Mouse (Mus musculus): ENCODE data around the gene Litaf. TPM values are rescaled to one million over a fixed set of nuclear protein-coding genes. Genes with fewer than 3 reads are reported as not detected.

Litaf gene
- polyA plus RNA-seq, 1 experiment from 2014 or later: 102 TPM

DNA sequence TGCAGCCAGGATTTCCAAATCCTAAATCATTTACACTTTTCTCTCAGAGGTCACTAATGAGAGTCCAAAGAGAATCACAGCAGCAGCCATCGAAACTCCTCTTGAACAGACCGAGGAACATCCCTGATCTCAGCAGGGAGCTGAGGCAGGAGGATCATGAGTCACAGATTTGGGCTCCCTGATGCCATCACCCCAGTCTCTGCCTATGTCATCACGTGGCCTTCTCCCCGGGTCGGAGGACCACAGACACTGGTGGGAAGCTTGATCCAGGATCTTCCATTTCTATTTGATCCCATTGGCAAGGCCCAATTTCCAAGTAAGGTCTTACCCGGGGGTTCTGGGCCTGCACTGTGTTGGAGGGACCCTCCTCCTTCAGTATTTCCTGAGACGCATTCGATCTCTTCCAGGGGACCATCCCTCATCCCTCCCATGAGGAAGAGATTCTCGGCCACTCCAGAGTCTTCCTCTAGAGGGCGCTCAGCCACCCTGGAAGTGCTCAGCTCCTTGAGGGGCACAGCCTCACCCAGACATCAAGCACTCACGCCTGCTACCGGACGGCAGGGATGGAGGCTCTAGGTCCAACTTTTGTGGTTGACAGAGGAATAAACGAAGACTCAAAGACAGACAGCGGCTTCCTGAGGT is 30.0 kb downstream of the Litaf start:
- H3K4me2 ChIP-seq (replicated peaks): no peak overlapping the region
- H3K4me1 ChIP-seq: no peaks in the 10 kb centered on the region
- H3K36me3 ChIP-seq: no peaks in the 10 kb centered on the region
- no peaks in the 10 kb centered on the region for H3K9me3 ChIP-seq
- no peaks in the 10 kb centered on the region for H3K27me3 ChIP-seq
- no peak overlapping the region for H3K27ac ChIP-seq
- no peak overlapping the region for H3K9ac ChIP-seq
- WGBS: 24% methylated on average over 15 of the region's 15 CpGs
- no peak overlapping the region for H3K4me3 ChIP-seq
- ATAC-seq (ENCODE audit: insufficient number of reproducible peaks, insufficient read depth, low FRiP score, low TSS enrichment): no peak

DNA sequence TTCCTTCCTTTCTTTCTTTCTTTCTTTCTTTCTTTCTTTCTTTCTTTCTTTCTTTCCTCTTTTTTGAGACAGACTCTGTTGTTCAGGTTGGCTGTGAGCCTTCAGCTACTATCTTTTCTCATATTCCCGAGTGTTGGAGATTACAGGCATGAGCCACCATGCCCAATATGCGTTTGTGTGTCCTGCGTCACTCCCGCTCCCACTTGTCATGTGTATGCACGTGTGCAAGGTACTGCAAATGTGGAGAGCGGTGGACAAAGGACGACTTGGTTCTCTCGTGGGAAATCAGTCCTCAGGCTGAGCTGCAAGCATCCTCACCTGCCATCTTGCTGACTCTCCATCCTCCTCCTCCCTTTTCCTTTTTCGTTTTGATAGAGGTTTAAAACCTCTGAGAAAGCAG is 30.7 kb downstream of the Litaf start:
- H3K9me3 ChIP-seq: no peaks in the 10 kb centered on the region
- H3K4me1 ChIP-seq: no peaks in the 10 kb centered on the region
- 81% methylated on average over 9 of the region's 9 CpGs for WGBS
- no peaks in the 10 kb centered on the region for H3K36me3 ChIP-seq
- no peak overlapping the region for H3K27ac ChIP-seq
- no peaks in the 10 kb centered on the region for H3K27me3 ChIP-seq
- no peak for ATAC-seq (ENCODE audit: insufficient number of reproducible peaks, insufficient read depth, low FRiP score, low TSS enrichment)
- H3K4me3 ChIP-seq: no peak overlapping the region
- no peak overlapping the region for H3K9ac ChIP-seq
- no peak overlapping the region for H3K4me2 ChIP-seq (replicated peaks)

DNA sequence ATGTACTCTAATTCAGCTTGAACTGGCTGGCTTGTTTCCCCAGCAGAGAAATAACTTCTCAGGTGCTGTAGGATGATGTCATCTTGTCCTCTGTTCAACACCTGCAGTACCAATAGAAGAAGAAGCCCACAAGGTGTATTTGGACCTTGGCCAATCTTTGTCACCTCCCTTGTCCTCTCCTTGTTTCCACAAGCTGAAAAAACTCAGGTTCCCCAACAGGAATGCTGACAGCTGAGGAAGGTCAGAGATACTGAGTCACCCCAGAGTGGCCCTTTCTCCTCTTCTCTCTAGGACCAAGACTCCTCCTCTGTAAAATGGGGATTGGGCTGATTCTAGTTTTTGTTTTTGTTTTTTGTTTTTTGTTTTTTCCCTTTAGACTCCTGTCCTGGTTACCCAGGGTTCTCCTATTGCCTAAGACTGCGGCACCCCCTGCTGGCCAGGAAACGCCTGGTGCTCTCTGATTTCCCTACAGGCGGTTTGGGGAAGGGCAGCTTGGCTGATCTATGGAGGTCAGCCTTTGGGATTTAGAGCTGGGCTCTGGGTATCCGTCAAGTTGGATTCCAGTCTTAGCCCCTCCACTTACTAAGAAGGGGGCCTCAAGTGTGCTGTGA is 31.7 kb downstream of the Litaf start:
- H3K9me3 ChIP-seq: no peaks in the 10 kb centered on the region
- 2% methylated on average over 4 of the region's 4 CpGs for WGBS
- H3K4me3 ChIP-seq: no peak overlapping the region
- no peaks in the 10 kb centered on the region for H3K27me3 ChIP-seq
- no peaks in the 10 kb centered on the region for H3K4me1 ChIP-seq
- no peaks in the 10 kb centered on the region for H3K36me3 ChIP-seq
- no peak overlapping the region for H3K9ac ChIP-seq
- ATAC-seq (ENCODE audit: insufficient number of reproducible peaks, insufficient read depth, low FRiP score, low TSS enrichment): no peak
- no peak overlapping the region for H3K27ac ChIP-seq
- H3K4me2 ChIP-seq (replicated peaks): no peak overlapping the region

DNA sequence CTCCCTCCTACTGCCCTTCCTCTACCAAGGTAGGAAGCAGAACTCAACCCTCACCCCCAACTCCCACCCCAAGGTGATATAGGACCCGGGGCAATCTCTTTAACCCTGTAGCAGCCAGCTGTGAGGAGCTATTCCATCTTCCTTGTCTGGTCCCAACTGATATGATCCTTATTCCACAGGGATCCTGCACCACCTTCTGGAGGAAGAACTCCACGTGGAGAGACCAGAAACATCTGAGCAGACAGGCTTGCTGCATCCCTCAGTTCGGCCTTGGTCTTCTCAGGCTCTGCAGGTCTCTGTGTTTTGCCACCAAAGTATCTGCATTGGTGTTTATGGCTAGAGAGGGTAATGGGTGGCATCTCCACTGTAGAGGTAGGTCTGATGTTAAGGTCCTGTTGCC is 34.6 kb downstream of the Litaf start:
- no peak overlapping the region for H3K4me3 ChIP-seq
- no peak overlapping the region for H3K27ac ChIP-seq
- H3K36me3 ChIP-seq: no peaks in the 10 kb centered on the region
- 63% methylated on average over 3 of the region's 3 CpGs for WGBS
- ATAC-seq (ENCODE audit: insufficient number of reproducible peaks, insufficient read depth, low FRiP score, low TSS enrichment): no peak
- no peaks in the 10 kb centered on the region for H3K9me3 ChIP-seq
- H3K4me1 ChIP-seq: no peaks in the 10 kb centered on the region
- no peak overlapping the region for H3K4me2 ChIP-seq (replicated peaks)
- H3K9ac ChIP-seq: no peak overlapping the region
- H3K27me3 ChIP-seq: no peaks in the 10 kb centered on the region

DNA sequence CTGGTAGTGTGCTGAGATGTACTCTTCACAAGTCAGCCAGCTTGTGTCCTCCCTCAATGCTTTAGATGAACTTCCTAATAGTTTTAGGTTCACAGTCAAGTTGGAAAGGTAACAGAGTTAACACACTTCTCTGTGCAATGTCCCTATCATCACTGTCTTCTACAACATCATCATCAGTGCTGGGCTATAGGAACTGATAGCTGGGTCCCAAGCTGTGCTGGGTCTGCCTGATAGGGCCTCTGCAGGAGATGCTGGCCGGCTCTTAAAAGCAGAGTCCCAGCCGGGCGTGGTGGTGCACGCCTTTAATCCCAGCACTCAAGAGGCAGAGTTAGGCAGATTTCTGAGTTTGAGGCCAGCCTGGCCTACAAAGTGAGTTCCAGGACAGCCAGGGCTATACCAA is 35.1 kb downstream of the Litaf start:
- Histone ChIP-seq H3K27me3 (no peaks in the 10 kb centered on the region), H3K36me3 (no peaks in the 10 kb centered on the region), H3K27ac (no peak overlapping the region), H3K9me3 (no peaks in the 10 kb centered on the region), H3K9ac (no peak overlapping the region), H3K4me3 (no peak overlapping the region), H3K4me2 (replicated peaks) (no peak overlapping the region), H3K4me1 (no peaks in the 10 kb centered on the region)
- ATAC-seq (ENCODE audit: insufficient number of reproducible peaks, insufficient read depth, low FRiP score, low TSS enrichment): no peak
- WGBS: 77% methylated on average over 4 of the region's 4 CpGs

DNA sequence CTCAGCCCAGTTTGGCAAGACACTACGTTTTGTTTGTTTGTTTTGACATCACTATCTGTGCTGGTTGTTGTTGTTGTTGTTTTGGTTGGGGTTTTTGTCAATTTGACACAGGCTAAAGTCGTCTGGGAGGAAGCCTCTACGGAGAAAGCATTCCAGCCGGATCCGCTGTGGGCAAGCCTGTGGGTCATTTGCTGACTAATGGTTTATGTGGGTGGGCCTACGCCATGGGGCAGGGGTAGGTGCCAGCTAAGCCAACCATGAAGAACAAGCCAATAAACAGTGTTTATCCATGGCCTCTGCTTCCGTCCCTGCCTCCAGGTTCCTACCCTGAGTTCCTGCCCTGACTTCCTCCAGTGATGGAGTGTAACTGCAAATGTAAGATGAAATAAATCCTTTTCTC is 37.8 kb downstream of the Litaf start:
- H3K4me1 ChIP-seq: no peaks in the 10 kb centered on the region
- no peak for ATAC-seq (ENCODE audit: insufficient number of reproducible peaks, insufficient read depth, low FRiP score, low TSS enrichment)
- no peaks in the 10 kb centered on the region for H3K27me3 ChIP-seq
- no peak overlapping the region for H3K4me3 ChIP-seq
- no peak overlapping the region for H3K9ac ChIP-seq
- WGBS: 79% methylated on average over 7 of the region's 7 CpGs
- H3K27ac ChIP-seq: no peak overlapping the region
- no peaks in the 10 kb centered on the region for H3K36me3 ChIP-seq
- H3K9me3 ChIP-seq: no peaks in the 10 kb centered on the region
- H3K4me2 ChIP-seq (replicated peaks): no peak overlapping the region

DNA sequence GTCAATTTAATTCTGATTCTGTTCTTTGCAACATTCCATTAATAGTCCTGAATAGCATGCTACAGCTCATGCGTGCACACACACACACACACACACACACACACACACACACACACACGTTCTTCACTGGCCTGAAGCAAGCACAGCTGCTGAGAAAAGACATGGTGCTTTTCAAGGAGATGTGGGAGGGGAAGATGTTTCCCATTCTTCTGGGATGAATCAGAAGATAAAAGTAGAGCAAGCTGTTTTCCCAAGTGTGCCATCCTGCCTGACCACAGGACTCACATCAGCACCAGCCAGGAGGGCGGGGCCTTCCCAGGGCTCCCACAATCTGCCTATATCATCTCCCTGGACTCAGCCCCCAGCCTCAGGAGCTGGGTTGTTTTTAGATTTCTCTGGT is 41.1 kb downstream of the Litaf start:
- H3K4me1 ChIP-seq: peaks cover 9% of the 10 kb centered on the region
- 72% methylated on average over 3 of the region's 3 CpGs for WGBS
- H3K36me3 ChIP-seq: no peaks in the 10 kb centered on the region

DNA sequence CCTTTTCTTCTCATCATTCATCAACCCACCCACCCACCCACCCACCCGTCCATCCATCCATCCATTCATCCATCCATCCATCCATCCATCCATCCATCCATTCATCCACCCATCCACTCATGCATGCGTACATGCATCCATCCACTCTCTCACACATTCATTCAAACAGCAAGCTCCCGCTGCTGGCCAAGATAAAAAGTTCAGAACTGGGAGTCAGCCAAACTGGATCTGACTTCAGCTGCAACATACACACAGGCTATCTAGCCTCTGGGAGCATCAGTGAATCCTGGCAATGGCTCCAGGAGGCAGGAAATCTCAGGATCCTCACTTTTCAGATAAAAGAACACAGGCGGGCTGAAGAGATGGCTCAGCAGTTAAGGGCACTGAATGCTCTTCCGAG is 42.3 kb downstream of the Litaf start:
- H3K4me3 ChIP-seq: no peak overlapping the region
- H3K36me3 ChIP-seq: no peaks in the 10 kb centered on the region
- 88% methylated on average over 5 of the region's 5 CpGs for WGBS
- H3K27ac ChIP-seq: no peak overlapping the region
- ATAC-seq (ENCODE audit: insufficient number of reproducible peaks, insufficient read depth, low FRiP score, low TSS enrichment): no peak
- peaks cover 9% of the 10 kb centered on the region for H3K4me1 ChIP-seq
- H3K27me3 ChIP-seq: no peaks in the 10 kb centered on the region
- no peak overlapping the region for H3K9ac ChIP-seq
- H3K9me3 ChIP-seq: no peaks in the 10 kb centered on the region
- no peak overlapping the region for H3K4me2 ChIP-seq (replicated peaks)

More for the DNA sequence above, 41.1 kb downstream of the Litaf start:
- H3K4me3 ChIP-seq: no peak overlapping the region
- no peak for ATAC-seq (ENCODE audit: insufficient number of reproducible peaks, insufficient read depth, low FRiP score, low TSS enrichment)
- no peak overlapping the region for H3K4me2 ChIP-seq (replicated peaks)
- no peaks in the 10 kb centered on the region for H3K9me3 ChIP-seq
- H3K27me3 ChIP-seq: no peaks in the 10 kb centered on the region
- no peak overlapping the region for H3K9ac ChIP-seq
- H3K27ac ChIP-seq: no peak overlapping the region

DNA sequence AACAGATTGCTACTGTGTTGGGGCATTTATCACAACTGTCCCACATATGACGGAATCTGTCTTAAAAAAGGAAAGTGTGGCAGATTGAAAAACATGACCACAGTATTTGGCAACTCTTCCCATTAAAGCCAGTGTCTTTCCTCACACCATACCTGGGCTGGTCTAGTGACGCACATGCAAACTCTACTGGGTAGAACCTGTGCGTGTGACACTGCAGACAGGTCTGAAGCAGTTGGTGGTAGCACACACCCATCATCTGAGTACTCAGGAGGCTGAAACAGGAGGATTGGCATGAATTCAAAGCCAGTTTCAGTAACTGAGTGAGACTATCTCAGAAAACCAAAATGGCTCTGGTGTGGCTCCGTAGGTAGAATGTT is 43.9 kb downstream of the Litaf start:
- Histone ChIP-seq H3K27ac (no peak overlapping the region), H3K9ac (no peak overlapping the region), H3K4me2 (replicated peaks) (no peak overlapping the region), H3K27me3 (no peaks in the 10 kb centered on the region), H3K9me3 (no peaks in the 10 kb centered on the region), H3K36me3 (no peaks in the 10 kb centered on the region), H3K4me1 (peaks cover 18% of the 10 kb centered on the region), H3K4me3 (no peak overlapping the region)
- no peak for ATAC-seq (ENCODE audit: insufficient number of reproducible peaks, insufficient read depth, low FRiP score, low TSS enrichment)
- WGBS: 84% methylated on average over 4 of the region's 4 CpGs

DNA sequence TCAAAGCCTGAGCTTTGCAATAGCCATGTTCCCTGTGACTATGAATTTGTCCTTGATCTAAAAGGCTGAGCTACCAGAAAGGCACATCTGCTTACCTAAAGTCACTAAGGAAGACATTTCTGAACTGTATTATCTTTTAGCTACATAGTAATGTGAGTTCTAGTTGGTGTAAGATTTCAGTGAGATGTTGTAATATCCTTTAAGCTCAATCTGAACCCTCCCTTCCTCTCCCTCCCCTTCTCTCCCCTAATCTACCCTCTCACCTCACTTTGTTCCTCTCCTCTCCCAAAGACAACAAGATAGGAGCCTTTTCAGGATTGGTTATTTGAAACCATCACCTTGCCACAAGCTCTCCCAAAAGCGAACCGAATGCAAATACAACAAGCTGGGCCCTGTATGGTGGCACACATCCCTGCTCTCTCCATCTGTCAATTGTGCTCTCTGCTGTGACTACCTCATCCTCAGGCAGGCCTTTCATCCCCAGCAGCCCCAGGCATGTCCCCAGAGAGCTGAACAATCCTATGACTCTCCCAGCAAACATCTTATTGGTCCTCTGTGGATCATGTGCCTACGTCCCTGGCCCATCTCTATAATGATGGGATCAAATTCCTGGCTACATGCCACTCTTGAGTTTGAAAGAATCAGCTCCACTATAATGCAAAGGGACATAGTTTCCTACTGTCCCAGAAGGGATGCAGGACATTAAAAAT is 44.4 kb downstream of the Litaf start:
- 52% methylated on average over 3 of the region's 3 CpGs for WGBS
- Histone ChIP-seq H3K36me3 (no peaks in the 10 kb centered on the region), H3K9ac (no peak overlapping the region), H3K4me3 (no peak overlapping the region), H3K9me3 (no peaks in the 10 kb centered on the region), H3K4me1 (peaks cover 18% of the 10 kb centered on the region), H3K4me2 (replicated peaks) (no peak overlapping the region), H3K27me3 (no peaks in the 10 kb centered on the region), H3K27ac (peak overlapping the region; percentile 46; the same call in 1 of the 2 replicates)
- ATAC-seq (ENCODE audit: insufficient number of reproducible peaks, insufficient read depth, low FRiP score, low TSS enrichment): peak; percentile 78; the same call in 1 of the 2 replicates

DNA sequence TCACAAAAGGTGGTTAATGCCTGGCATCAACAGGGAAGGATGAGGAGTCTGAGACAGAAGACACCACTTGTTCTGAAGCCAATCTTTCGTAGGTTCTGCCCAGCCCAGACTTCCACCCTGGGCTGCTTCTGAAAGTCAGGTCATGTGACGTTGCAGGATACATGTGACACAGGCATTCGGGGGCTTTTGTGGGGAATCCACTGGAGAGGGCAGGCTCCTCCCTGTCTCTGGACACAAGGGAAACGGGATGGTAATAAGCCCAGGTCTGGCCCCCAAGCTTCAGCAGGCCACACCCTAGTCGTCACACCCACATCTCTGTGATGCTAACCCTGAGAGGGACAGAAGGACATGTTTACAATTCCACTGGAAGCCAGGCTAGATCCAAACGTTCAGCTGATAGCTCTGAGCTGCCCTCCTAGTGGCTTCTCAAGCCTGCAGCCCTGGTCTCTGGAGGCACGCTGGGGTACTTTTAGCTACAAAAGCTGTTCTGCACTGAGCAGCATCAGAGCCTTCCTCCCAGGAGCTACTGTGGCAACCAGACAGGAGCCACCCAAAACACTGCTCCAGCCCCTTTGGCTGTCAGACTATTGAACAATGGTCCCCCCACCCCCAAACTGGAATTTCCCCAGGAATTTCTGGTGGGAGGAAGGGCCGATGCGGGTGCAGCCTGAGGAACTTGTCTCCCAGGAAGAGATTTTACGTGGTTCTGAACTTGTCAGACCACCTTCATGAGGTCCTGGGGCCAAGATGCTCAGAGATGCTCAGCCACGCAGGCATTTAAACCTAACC is 48.0 kb downstream of the Litaf start:
- H3K4me2 ChIP-seq (replicated peaks): no peak overlapping the region
- 52% methylated on average over 11 of the region's 11 CpGs for WGBS
- H3K9me3 ChIP-seq: no peaks in the 10 kb centered on the region
- no peak overlapping the region for H3K27ac ChIP-seq
- H3K36me3 ChIP-seq: no peaks in the 10 kb centered on the region
- no peaks in the 10 kb centered on the region for H3K27me3 ChIP-seq
- peaks cover 20% of the 10 kb centered on the region for H3K4me1 ChIP-seq
- ATAC-seq (ENCODE audit: insufficient number of reproducible peaks, insufficient read depth, low FRiP score, low TSS enrichment): no peak
- H3K4me3 ChIP-seq: no peak overlapping the region
- H3K9ac ChIP-seq: no peak overlapping the region
